13 mouse cellular contexts compared by ENCODE assay signal in genomic region chr7:30525954-30526353, GRCm38 (mm10). TPM values are rescaled to one million over a fixed set of nuclear protein-coding genes. Genes with fewer than 3 reads are reported as not detected.
DNase-seq lines count a peak whose midpoint lies in the region; ATAC-seq and TF ChIP-seq lines count a peak whose summit lies in the region.
"Had no signal": no experiment of that assay in that cellular context is flagged by ENCODE, and none has a peak within 500 bp of the region (broad histone marks: within the 10 kb centered on the region; RNA-seq: fewer than 3 reads in every experiment).

No protein-coding gene starts in this region.

- peaks cover 51% of the 10 kb centered on the region for H3K27me3 ChIP-seq in heart, embryonic 10.5 days (ENCODE audit: insufficient read depth, poor library complexity, severe bottlenecking)
- H3K27me3 ChIP-seq in E14TG2a.4 (ENCODE audit: insufficient read depth, low read length): peaks cover 85% of the 10 kb centered on the region
- H3K27me3 ChIP-seq in embryonic facial prominence, embryonic 13.5 days: no peaks in the 10 kb centered on the region
- H3K27me3 ChIP-seq in midbrain, embryonic 10.5 days (ENCODE audit: low read depth, poor library complexity, severe bottlenecking): peaks cover 16% of the 10 kb centered on the region
- H3K27me3 ChIP-seq: midbrain, embryonic 13.5 days had no signal

- TF ChIP-seq CTCF in E14TG2a.4 (conservative IDR thresholded peaks at IDR 0.05; ENCODE audit: low read length): no peak
- no peak for TF ChIP-seq CTCF in lung, adult 2 months (IDR thresholded peaks at IDR 0.05; ENCODE audit: insufficient read depth, low read length)

- TF ChIP-seq POLR2A in lung, adult 2 months (IDR thresholded peaks at IDR 0.05; ENCODE audit: borderline replicate concordance, extremely low read depth, low read depth, low read length): 0 out of 2 replicates have a peak, but pooled peaks have one; percentile 3

- H3K36me3 ChIP-seq in heart, embryonic 10.5 days: peaks cover 72% of the 10 kb centered on the region
- peaks cover 4% of the 10 kb centered on the region for H3K36me3 ChIP-seq in E14TG2a.4 (ENCODE audit: insufficient read depth, low read length)
- peaks cover 84% of the 10 kb centered on the region for H3K36me3 ChIP-seq in embryonic facial prominence, embryonic 13.5 days
- peaks cover 86% of the 10 kb centered on the region for H3K36me3 ChIP-seq in midbrain, embryonic 10.5 days

- peak overlapping the region; percentile 64 for H3K9ac ChIP-seq in embryonic facial prominence, embryonic 13.5 days

- WGBS in heart, embryonic 10.5 days: 18% methylated on average over 10 of the region's 10 CpGs
- WGBS in embryonic facial prominence, embryonic 13.5 days: 14% methylated on average over 10 of the region's 10 CpGs
- WGBS in lung, adult 2 months: 31% methylated on average over 10 of the region's 10 CpGs
- WGBS in midbrain, embryonic 10.5 days: 32% methylated on average over 10 of the region's 10 CpGs

- peaks cover 14% of the 10 kb centered on the region for H3K4me1 ChIP-seq in heart, embryonic 10.5 days
- H3K4me1 ChIP-seq in E14TG2a.4 (replicated peaks; ENCODE audit: low read depth, low read length): peaks cover 55% of the 10 kb centered on the region
- H3K4me1 ChIP-seq in embryonic facial prominence, embryonic 13.5 days: peaks cover 20% of the 10 kb centered on the region
- H3K4me1 ChIP-seq in lung, adult 2 months (ENCODE audit: control insufficient read depth, insufficient read depth, low read length): peaks cover 3% of the 10 kb centered on the region; the same call in 1 of the 2 replicates
- peaks cover 22% of the 10 kb centered on the region for H3K4me1 ChIP-seq in midbrain, embryonic 10.5 days

- intact Hi-C loops in heart, postnatal 25 days (cut with DNase I): no loop called here

- no peak for DNase-seq in heart, embryonic 10.5 days (ENCODE audit: low spot score)
- no peak for DNase-seq in heart, postnatal 25 days (ENCODE audit: low spot score)
- DNase-seq in lung, adult 2 months: peak; percentile 37
- DNase-seq in urinary bladder, postnatal 14 days (ENCODE audit: low spot score): no peak
- no peak for DNase-seq in midbrain, embryonic 10.5 days (ENCODE audit: low spot score)
- DNase-seq: right cerebral cortex, adult 18-20 months; thymus, postnatal 36 days had no signal

- no peaks in the 10 kb centered on the region for H3K9me3 ChIP-seq in heart, embryonic 10.5 days
- H3K9me3 ChIP-seq in E14TG2a.4 (ENCODE audit: low read length): no peaks in the 10 kb centered on the region
- H3K9me3 ChIP-seq in embryonic facial prominence, embryonic 13.5 days: no peaks in the 10 kb centered on the region
- H3K9me3 ChIP-seq in midbrain, embryonic 10.5 days (replicated peaks): no peaks in the 10 kb centered on the region
- H3K9me3 ChIP-seq: midbrain, embryonic 13.5 days had no signal

- peak overlapping the region; percentile 19; the same call in 1 of the 2 replicates for H3K4me3 ChIP-seq in heart, embryonic 10.5 days
- peak overlapping the region; percentile 70 for H3K4me3 ChIP-seq in E14TG2a.4 (replicated peaks; ENCODE audit: low read length)
- peak overlapping the region; percentile 27 for H3K4me3 ChIP-seq in embryonic facial prominence, embryonic 13.5 days
- H3K4me3 ChIP-seq in lung, adult 2 months (replicated peaks; ENCODE audit: extremely low read depth, low read depth, low read length): peak overlapping the region; percentile 41
- H3K4me3 ChIP-seq in midbrain, embryonic 10.5 days: no peak overlapping the region
- H3K4me3 ChIP-seq: midbrain, embryonic 13.5 days had no signal

- peak overlapping the region; percentile 53 for H3K4me2 ChIP-seq in embryonic facial prominence, embryonic 13.5 days
- H3K4me2 ChIP-seq: midbrain, embryonic 13.5 days had no signal

- ATAC-seq in embryonic facial prominence, embryonic 13.5 days (ENCODE audit: insufficient number of reproducible peaks, insufficient read depth, low FRiP score, low TSS enrichment, low read depth): no peak
- ATAC-seq in megakaryocyte, adult 5-6 weeks (ENCODE audit: poor library complexity, severe bottlenecking): no peak
- ATAC-seq: midbrain, embryonic 13.5 days had no signal

- H3K27ac ChIP-seq in heart, embryonic 10.5 days: 0 out of 2 replicates have a peak overlapping the region, but pooled peaks have one; percentile 49
- peak overlapping the region; percentile 84 for H3K27ac ChIP-seq in embryonic facial prominence, embryonic 13.5 days
- H3K27ac ChIP-seq in midbrain, embryonic 10.5 days (replicated peaks): no peak overlapping the region
- H3K27ac ChIP-seq: midbrain, embryonic 13.5 days had no signal

RNA-seq across cellular contexts. Expression of gene Arhgap33, which starts 8.9 kb away (rescaled TPM):
- polyA plus RNA-seq in heart, embryonic 10.5 days (2016; fragmentation: Nextera tagmentation; extraction: Ambion mirVana): 8.5 and 9.0 TPM in 2 replicates
- 1 to 10 TPM in 1 of 2 experiments, under 1 TPM in 1; 0.81 to 1.1 TPM for total RNA-seq in heart, postnatal 25 days (2021)
- polyA plus RNA-seq in embryonic facial prominence, embryonic 13.5 days (2015; fragmentation: Nextera tagmentation; extraction: Ambion mirVana): 16.4 and 17.5 TPM in 2 replicates
- polyA plus RNA-seq in lung, adult 2 months (2012; rRNA removed): 21.4 and 24.0 TPM in 2 replicates
- total RNA-seq in megakaryocyte, adult 5-6 weeks (2015): 7.0 and 10.6 TPM in 2 replicates
- total RNA-seq in megakaryocyte, adult 5-6 weeks (2017): 3.1 and 4.9 TPM in 2 replicates
- 36.6 and 62.0 TPM in 2 replicates for polyA plus RNA-seq in midbrain, embryonic 10.5 days (2016; fragmentation: Nextera tagmentation; extraction: Ambion mirVana)

RNA-seq across cellular contexts. Expression of gene Hspb6, which starts 26.0 kb away (rescaled TPM):
- polyA plus RNA-seq in heart, embryonic 10.5 days (2016; fragmentation: Nextera tagmentation; extraction: Ambion mirVana): 4.2 and 8.3 TPM in 2 replicates
- 100 to 1,000 TPM; 720 to 731 TPM for total RNA-seq in heart, postnatal 25 days (2021)
- polyA plus RNA-seq in embryonic facial prominence, embryonic 13.5 days (2015; fragmentation: Nextera tagmentation; extraction: Ambion mirVana): 16.5 and 21.0 TPM in 2 replicates
- 50.5 and 129 TPM in 2 replicates for polyA plus RNA-seq in lung, adult 2 months (2012; rRNA removed)
- total RNA-seq in megakaryocyte, adult 5-6 weeks (2015): 10.7 and 11.0 TPM in 2 replicates
- total RNA-seq in megakaryocyte, adult 5-6 weeks (2017): 3.8 and 5.2 TPM in 2 replicates
- polyA plus RNA-seq in midbrain, embryonic 10.5 days (2016; fragmentation: Nextera tagmentation; extraction: Ambion mirVana): 6.1 and 6.2 TPM in 2 replicates

RNA-seq across cellular contexts. Expression of gene Proser3, which starts 26.1 kb away (rescaled TPM):
- polyA plus RNA-seq in heart, embryonic 10.5 days (2016; fragmentation: Nextera tagmentation; extraction: Ambion mirVana): 8.8 and 13.0 TPM in 2 replicates
- 1 to 10 TPM; 4.5 to 4.7 TPM for total RNA-seq in heart, postnatal 25 days (2021)
- 15.8 and 17.4 TPM in 2 replicates for polyA plus RNA-seq in embryonic facial prominence, embryonic 13.5 days (2015; fragmentation: Nextera tagmentation; extraction: Ambion mirVana)
- 10.2 and 12.4 TPM in 2 replicates for polyA plus RNA-seq in lung, adult 2 months (2012; rRNA removed)
- 3.6 and 6.6 TPM in 2 replicates for total RNA-seq in megakaryocyte, adult 5-6 weeks (2015)
- 2.4 and 2.6 TPM in 2 replicates for total RNA-seq in megakaryocyte, adult 5-6 weeks (2017)
- 13.4 and 17.1 TPM in 2 replicates for polyA plus RNA-seq in midbrain, embryonic 10.5 days (2016; fragmentation: Nextera tagmentation; extraction: Ambion mirVana)

RNA-seq across cellular contexts. Expression of gene Prodh2, which starts 32.5 kb away (rescaled TPM):
- polyA plus RNA-seq in heart, embryonic 10.5 days (2016; fragmentation: Nextera tagmentation; extraction: Ambion mirVana): 0.30 and 3.0 TPM in 2 replicates
- not detected for total RNA-seq in heart, postnatal 25 days (2021)
- 0.73 TPM in 1 of 2 replicates, not detected in the other for polyA plus RNA-seq in embryonic facial prominence, embryonic 13.5 days (2015; fragmentation: Nextera tagmentation; extraction: Ambion mirVana)
- polyA plus RNA-seq in lung, adult 2 months (2012; rRNA removed): 0.12 TPM in 1 of 2 replicates, not detected in the other
- total RNA-seq in megakaryocyte, adult 5-6 weeks (2015): not detected in 2 replicates
- not detected in 2 replicates for total RNA-seq in megakaryocyte, adult 5-6 weeks (2017)
- polyA plus RNA-seq in midbrain, embryonic 10.5 days (2016; fragmentation: Nextera tagmentation; extraction: Ambion mirVana): not detected in 2 replicates
- total RNA-seq: hematopoietic stem cell, adult 5-6 weeks; left cerebral cortex, postnatal 36 days had no signal
- polyA plus RNA-seq: midbrain, embryonic 13.5 days had no signal

RNA-seq across cellular contexts. Expression of gene Lin37, which starts 33.7 kb away (rescaled TPM):
- polyA plus RNA-seq in heart, embryonic 10.5 days (2016; fragmentation: Nextera tagmentation; extraction: Ambion mirVana): 31.5 and 35.6 TPM in 2 replicates
- total RNA-seq in heart, postnatal 25 days (2021): 10 to 100 TPM; 15.1 to 15.5 TPM
- polyA plus RNA-seq in embryonic facial prominence, embryonic 13.5 days (2015; fragmentation: Nextera tagmentation; extraction: Ambion mirVana): 44.1 and 47.7 TPM in 2 replicates
- polyA plus RNA-seq in lung, adult 2 months (2012; rRNA removed): 27.1 and 29.4 TPM in 2 replicates
- total RNA-seq in megakaryocyte, adult 5-6 weeks (2015): 54.7 and 64.1 TPM in 2 replicates
- total RNA-seq in megakaryocyte, adult 5-6 weeks (2017): 13.0 and 22.4 TPM in 2 replicates
- polyA plus RNA-seq in midbrain, embryonic 10.5 days (2016; fragmentation: Nextera tagmentation; extraction: Ambion mirVana): 45.9 and 46.7 TPM in 2 replicates
